Mouse (Mus musculus) cerebellum, postnatal 36 days (tissue): ENCODE data around the gene Slc6a5.
"Not testable (repeated sequence)": the region's sequence is repeated elsewhere in the genome, so short reads cannot be mapped to it uniquely, and the experiment has no call there.

Experiments
- DNase-seq, 2 experiments: peaks; one replicate each; pipeline ENCODE4 v3.0.0; 2021 to 2022; ENCODE audit warnings: mixed read lengths in 2 of 2

Gene Slc6a5

DNA sequence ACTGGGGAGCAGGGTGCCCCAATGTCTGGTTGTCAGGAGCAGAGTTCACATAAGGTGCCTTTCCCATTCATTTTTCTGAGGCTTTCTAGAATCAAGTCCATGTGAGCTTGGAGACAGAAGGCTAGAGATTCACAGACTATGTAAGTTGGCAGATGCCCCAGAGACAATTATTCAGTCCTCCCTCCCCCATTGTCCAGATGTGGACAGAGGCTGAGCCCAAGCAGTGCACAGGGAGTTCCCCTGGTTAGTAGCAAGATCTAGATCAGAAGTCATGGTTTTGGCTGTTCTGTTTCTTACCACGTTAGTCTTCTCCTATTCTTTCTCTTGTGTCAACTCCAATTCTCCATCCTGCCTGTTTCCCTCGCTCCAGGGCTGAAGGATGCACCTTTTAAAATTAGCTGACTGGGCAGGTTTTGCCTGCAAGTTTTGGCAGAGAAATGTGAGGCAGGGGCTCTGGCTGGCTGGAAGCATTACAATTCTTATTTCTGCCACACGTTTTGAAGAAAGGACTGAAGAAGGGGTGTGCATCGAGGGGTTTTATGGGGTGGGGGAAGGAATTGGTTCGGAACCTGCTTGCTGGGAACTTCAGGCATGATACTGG is 3.9 kb downstream of the Slc6a5 start:
- no peak for DNase-seq

GRCm38 (mm10) chr7:49914946-49915345 is 5.0 kb downstream of the Slc6a5 start:
- no peak for DNase-seq

- DNase-seq: no peak
Measured at GRCm38 (mm10) chr7:49915471-49915870, 5.5 kb downstream of the Slc6a5 start.

DNA sequence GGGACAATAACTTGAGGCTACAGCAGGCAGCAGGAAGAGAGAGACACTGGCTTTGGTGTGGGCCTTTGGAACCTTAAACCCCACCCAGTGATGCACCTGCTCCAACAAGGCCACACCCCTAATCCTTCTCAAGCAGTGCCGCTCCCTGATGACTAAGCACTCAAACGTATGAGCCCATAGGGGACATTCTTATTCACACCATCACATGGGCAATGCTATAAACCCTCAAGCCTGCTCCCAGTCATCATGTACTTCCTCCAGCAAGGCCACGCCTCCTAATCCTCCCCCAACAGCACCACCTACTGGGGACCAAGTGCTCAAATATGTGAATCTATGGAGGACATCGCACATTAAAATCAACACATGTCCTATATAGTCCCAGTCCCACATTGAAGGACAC is 9.5 kb downstream of the Slc6a5 start:
- no peak for DNase-seq

GRCm38 (mm10) chr7:49920751-49921150 is 10.8 kb downstream of the Slc6a5 start:
- DNase-seq: no peak

DNA sequence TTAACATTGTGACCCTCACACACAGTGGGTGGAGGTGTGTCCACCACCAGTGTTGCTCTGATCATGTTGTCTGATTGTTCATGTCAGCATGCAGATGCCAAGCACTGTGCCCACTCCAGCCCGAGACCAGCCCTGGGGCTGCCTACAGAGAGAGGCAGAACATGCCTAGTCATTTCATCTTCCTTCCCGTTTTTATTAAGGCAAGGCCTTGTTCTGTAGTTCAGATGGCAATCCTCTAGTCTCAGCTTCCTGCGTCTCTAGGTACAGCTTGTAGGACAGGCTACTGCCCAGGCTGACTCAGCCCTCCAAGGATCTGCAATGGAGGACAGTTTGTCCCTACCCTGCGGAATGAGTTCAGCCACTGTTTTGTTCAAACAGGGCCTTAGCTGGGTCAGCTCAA is 13.0 kb downstream of the Slc6a5 start:
- no peak for DNase-seq

DNA sequence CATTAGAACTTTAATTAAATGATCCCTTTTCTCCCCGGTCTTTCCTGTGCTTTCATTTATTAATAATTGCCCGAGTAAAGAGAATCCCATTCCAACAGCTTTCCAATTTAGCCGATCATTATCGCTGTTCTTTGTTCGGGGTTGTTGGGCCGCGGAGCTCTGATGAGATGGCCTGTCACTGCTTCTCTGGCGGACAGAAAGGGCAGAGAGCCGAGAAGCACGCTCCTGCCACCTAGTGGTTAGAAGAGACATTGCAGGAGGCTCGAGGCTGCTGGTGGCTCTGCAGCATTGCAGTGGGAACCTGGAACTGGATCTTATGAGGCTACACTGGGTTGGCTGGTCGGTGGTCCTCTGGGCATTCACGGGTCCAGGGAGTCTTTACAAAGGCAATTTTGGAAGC is 13.4 kb downstream of the Slc6a5 start:
- DNase-seq: peak; percentile 79

DNA sequence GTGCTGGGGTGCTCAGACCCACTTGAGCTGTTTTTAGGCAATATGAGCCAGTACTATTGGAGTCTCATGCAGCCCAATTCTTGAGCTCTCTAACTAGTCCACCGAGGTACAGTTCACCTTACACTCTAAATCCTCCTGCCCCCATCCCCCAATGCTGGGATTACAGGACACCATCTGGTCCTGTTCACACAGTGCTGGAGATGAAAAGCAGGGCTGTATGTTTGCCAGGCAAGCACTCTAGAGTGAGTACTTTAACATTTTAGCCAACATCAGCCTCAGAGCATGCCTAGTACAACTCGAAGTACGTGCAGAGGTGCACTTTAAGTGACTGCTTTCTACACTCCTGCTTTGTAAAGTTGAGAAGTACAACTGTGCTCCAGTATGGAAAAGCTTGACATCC is 18.6 kb downstream of the Slc6a5 start:
- DNase-seq: no peak

GRCm38 (mm10) chr7:49929999-49930398 is 20.1 kb downstream of the Slc6a5 start:
- no peak for DNase-seq

DNA sequence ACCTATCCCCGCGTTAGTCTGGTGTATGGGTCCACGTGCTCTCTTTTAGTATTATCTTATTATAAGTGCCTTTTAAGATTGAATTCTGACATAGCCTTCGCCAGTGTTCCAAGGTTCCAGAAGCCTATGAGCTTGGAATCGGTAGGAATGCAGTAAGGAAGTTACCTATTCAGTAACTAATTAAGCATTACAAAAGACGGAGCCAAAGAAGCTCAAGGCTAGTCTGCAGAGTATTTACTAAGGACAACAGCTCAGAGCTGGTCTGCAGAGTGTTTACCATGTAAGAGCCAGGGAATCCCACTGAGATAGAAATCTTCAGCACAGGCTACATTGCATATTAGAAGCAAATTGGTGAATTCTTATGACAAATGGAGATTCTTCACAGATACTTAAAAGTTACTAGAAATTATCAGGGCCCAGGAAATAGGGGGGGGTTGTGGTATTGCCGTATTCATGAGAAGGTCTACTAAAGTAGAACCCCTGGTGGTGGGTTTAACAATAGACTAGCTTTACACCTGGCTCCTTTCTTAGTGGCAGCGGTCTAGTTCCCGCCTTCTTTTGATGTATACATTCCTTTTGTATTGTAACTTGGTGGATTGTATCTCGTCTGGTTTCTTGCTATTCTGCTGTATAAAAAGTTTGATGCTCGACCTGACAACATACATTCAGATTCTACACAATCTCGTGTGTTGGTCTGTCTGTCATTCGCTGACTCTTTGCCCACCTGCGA is 23.6 kb downstream of the Slc6a5 start:
- not testable (repeated sequence) for DNase-seq

DNA sequence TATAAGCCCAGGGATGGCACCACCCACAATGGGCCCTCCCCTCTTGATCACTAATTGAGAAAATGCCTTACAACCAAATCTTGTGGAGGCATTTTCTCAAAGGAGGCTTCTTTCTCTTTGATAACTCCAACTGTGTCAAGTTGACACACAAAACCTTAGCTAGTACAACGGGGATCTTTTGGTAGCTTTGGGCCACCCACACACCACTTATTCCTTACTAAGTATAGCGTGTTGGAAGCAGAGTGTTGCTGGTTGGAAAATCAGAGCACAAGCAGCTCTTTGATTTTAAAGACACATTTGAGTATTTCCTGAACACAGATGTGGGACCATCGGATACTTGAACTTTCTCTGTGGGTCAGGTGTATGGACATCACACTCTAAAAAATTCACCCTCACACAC is 26.9 kb downstream of the Slc6a5 start:
- DNase-seq: no peak

DNA sequence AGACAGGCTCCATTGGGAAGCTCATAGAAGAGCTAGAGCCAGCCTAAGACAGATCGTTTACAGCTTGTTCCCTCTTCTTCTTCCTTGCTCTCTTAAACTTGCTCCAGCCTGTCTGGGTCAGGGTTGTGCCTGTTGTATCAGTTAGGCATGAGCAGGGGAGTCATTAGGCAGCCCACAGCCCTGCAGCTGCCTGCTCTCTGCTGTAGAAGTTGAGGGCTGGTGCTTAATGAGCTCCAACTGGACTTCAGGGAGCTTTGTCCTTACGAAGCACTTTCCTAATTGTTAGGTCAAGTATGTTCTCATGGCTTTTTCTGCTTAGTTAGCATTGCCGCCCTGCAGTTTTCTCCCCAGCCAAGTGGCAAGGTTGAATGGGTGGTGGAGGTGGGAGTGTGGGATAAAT is 32.1 kb downstream of the Slc6a5 start:
- no peak for DNase-seq

- DNase-seq: no peak
Measured at GRCm38 (mm10) chr7:49942490-49942889, 32.5 kb downstream of the Slc6a5 start.

DNA sequence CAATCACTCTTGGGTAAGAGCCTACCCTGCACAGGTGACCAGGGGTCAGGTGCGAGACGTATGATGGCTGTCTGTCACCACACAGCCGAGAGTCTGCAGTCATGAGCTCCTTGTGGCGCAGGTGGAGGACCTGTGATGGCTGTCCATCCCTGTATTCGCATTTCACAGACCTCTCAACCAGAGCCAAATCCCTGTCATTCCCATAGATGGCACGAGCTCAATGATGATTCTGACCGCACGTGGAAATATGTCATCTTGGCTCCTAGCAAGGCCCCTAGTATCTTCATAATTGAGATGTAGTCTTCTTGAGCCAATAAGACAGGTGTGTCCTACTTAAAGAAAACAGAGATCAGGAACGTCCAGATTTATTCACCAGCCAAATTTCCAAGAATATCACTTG is 36.7 kb downstream of the Slc6a5 start:
- DNase-seq: peak in 1 of 2 experiments; percentile 5

DNA sequence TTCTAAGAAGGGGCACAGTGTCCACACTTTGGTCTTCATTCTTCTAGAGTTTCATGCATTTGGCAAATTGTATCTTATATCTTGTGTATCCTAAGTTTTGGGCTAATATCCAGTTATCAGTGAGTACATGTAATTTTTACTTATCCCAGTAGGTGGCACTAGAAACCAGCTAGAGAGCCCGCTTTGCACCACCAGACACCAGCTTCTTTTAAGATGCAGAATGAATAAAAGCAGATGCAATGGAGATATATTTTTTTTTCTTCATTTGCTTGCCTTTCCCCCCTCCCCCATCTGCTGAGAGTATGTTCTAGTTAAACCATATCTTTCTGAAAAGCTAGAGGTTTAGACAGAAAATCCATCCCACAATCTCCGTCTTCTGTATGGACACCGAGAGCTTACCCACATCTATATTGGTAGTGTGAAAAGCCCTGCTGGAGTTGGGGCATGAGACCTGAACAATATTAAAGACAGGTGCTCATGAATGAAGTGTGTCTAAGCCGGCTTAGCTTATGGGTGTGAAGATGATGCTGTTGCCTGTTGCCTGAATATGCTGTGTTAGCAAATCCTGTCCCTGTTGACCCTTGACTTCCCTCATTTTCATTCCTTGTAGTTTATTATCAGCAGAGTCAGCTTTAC is 43.7 kb downstream of the Slc6a5 start:
- peak in 1 of 2 experiments; percentile 32 for DNase-seq

- DNase-seq: no peak
Measured at GRCm38 (mm10) chr7:49954834-49955233, 44.9 kb downstream of the Slc6a5 start.

- DNase-seq: no peak
Measured at GRCm38 (mm10) chr7:49957142-49957541, 47.2 kb downstream of the Slc6a5 start.

GRCm38 (mm10) chr7:49963764-49964163 is 53.8 kb downstream of the Slc6a5 start:
- DNase-seq: no peak

DNA sequence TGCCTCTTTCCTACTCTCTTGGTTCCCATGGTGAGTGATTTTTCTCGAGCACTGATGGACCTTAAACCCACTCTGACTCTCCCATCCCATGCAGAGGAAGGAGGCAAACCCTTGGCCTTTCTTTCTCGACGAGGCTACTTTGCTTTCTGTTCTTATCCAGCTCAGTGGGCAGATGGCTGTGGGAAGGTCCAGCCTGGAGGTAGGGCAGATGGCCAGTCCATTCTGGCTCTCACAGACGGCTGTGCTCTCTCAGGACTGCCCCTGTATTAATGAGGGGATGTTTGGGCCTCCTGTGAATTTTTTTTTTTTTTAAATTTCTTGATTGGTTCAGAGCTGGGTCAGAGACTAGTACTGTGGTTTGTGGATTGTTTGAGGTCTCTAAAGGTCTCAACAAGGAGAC is 59.6 kb downstream of the Slc6a5 start:
- peak in 1 of 2 experiments; percentile 12 for DNase-seq

DNA sequence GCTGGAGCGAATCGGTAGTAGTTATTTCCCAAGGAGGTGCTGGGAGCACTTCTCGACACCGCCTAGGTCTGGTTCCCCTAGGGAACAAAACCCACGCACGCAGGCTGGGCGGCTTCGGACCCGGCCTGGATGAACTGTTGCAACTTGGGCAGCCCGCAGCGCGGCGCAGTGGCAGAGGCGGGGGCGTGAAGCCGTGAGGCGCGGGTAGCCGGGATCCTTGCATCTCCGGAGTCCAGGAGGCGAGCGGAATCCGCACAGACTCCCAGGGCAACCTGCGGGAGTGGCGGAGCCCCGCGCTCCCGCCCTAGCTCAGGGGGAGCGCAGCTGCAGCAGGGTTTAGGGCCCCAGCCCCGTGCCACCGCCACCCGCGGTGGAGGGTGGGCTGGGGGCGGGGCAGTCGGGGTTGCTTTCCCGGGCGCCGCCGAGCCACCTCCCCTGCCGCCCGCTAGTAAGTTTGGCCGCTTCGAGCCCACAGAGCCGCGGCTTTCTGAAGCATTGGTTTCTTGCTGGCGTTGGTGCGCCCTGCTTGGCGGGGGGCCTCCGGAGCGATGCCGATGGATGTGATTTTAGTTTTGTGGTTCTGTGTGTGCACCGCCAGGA is 65.0 kb downstream of the Slc6a5 start, which contains the start of gene Nell1:
TSS of gene Nell1 (plus strand) at position 24 of the 600 bp plus-strand sequence.
- no peak for DNase-seq

DNA sequence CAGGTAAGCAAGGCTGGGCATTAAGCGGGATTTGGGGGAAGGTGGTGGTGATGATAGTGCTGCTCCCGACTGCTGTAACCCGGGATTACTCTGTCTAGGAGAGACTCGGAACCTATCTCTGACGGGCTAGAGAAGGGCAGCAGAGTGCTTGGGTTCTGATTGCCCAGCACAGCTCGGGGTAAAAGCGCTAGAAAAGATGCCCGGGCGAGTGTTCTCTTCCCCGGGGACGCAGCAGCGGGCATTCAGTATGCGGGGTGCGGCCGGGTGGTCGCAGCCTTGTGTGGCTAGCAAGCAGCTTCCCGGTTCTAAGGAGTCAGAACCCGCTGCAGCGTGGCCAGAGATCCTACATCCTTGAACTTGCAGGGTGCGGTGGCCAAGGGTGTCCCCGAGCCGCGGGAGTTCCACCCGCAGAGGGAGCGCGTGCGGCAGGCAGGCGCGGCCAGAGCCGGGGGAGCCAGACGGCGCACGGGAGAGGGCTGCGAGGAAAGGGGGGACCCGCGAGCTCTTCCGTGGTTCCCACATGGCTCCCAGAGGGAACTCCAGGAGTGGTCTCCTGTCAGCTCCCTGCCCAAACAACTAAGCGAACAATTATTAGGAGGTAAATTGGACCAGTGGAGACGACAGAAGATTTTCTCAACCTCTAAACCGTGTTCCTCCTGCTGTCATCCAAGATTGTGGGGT is 65.6 kb downstream of the Slc6a5 start:
- no peak for DNase-seq

- DNase-seq: no peak
Measured at GRCm38 (mm10) chr7:49981511-49982227, 71.7 kb downstream of the Slc6a5 start.
